Mouse (Mus musculus) fat pad, adult 2 months (tissue): Measurements from ENCODE around the gene Gjd3.
"Not testable (repeated sequence)": the region's sequence is repeated elsewhere in the genome, so short reads cannot be mapped to it uniquely, and the experiment has no call there.

Experiments used
- DNase-seq: peaks from one replicate; pipeline ENCODE4 v3.0.0-alpha.2; 2011; ENCODE audit warnings: low read depth, low spot score; ENCODE audit errors: extremely low read depth

The Gjd3 gene

GRCm38 (mm10) chr11:98933847-98934246, 49.0 kb downstream of the Gjd3 start:
- not testable (repeated sequence) for DNase-seq

GRCm38 (mm10) chr11:98933151-98933550, 49.7 kb downstream of the Gjd3 start:
- DNase-seq: peak; percentile 36

GRCm38 (mm10) chr11:98932293-98933091, 50.3 kb downstream of the Gjd3 start:
- DNase-seq: no peak
